Mouse (Mus musculus) lung, postnatal 25 days (tissue): ENCODE results near the gene Pln.

ENCODE experiments used
- DNase-seq: peaks from one replicate; pipeline ENCODE4 v3.0.0; 2022; ENCODE audit warnings: low spot score

Gene Pln

DNA sequence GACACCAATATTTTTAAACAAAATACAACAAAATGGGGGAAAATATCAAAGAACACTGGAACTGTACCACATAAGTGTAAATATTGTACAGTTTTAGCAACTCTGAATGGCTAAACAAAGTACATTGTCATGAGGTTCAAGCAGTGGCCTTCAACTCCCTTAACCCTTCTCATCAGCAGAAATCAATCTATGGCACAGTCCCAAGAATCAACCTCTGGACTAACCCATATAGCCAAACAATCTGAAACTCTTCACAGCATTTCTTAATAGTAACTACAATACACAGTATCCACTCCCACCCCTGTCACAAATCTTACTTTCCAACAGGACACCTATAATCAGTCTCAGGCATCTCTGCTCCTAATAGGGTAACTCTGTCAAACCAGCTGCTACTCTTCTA is 26.8 kb downstream of the Pln start:
- DNase-seq: no peak

DNA sequence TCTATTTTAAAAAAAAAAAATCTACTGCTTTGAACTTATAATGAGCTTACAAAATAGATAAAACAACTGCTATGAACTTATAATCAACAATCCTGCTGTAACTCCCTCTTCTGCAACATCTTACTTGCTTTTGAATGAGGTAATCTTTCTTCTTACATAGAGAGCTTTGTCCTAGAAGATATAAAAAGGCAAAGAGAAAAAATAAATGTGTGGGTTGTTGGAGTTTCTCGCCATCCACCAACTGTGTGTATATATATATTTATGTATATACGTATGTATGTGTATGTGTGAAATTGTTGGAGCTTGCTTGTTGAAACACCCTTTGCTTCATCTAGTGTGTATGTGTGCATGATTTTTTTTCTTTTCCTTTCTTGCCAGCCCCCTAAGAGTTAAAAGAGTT is 29.8 kb downstream of the Pln start:
- no peak for DNase-seq

DNA sequence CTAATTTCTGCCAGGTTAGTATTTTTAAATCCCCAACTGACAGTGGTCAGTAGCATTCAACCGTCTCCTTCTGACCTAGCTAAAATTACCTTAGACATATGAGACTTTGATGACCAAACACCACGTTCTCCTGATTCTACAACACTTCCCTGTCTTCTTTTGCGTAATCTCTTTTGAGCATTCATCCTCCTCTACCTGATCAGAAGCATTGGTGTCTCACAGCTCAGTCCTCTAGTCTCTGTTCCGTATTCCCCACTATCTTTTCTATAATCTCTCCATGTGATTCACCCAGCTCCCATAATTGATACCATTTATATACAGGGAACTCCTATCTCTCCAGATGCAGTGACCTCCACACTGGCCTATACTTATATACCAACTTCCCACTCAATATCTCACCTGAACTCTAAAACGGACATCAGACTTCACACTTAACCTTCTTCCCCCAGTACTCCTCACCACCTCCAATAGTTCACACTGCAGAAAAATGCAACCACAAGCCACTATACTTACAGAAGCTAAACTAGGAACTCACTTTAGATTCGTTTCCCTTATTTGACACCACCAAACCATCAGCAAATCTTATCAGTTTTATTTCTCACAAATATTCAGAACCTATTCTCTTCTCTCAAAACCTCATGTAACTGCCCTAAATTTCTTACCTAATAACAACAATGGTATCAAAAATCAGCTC is 36.6 kb downstream of the Pln start:
- no peak for DNase-seq

DNA sequence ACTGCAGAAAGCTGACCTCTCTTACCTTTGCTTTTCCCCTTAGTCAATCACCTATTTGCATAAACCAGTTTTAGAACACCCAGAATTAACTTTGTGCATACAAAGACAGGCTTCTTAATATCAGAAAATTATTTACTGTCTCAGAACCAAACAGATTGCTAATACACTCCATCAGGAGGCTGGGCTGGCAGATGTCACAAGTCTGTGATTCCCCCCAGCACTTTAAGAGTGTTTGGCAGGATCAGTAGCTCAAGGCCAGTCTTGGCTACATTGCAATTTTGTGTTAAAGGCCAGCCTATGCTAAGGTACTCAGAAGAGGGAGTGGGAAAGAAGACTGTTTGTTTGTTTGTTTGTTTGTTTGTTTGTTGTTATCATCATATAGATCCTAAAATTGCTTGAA is 39.6 kb downstream of the Pln start:
- DNase-seq: no peak

DNA sequence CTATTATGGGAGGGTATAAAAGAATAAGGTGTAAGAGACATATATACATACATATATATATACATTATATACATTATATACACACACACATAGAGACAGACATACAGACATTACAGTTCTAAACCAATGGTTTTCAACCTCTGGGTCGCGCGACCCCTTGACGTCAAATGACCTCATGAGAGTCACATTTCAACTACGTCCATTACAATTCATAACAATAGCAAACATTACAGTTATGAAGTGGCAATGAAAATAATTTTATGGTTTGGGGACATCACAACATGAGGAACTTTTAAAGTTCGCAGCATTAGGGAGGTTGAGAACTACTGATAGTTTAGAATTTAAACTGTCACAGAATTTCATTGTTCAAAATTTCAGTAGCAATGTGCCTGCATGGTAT is 40.8 kb downstream of the Pln start:
- DNase-seq: no peak

DNA sequence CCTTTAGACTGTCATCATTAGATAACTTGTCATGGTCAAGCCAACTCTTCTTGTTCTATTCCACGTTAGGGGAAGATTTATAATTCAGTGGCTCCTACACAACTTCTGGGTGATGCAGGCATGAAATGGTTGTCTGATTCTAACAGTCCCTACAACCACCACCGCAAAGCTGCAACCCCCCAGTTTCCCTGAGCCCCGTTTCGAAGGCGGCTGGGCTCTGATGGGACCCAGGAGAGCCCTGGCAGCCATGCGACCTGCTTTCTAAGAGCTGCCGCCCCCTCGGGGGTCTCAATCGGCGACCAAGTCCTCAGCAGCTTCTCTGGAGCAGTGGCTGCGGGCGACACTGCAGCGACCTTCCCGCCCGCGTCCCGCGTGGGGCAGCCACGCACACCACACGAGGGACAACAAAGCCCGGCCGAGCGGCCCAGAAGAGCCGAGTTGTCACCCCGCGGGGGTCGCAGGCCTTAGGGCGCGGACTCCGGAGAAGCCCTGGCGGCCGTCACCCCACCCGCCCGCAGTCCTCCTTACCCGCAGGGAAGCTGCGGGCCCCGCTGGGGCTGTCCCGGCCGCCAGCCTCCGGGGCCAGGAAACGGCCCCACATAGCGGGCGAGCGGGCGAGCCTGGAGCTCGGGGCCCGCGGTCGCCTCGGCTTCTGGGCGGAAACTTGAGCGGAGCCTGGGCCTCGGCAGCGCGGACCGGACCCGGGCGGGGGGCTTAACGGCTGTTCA is 41.7 kb downstream of the Pln start:
- no peak for DNase-seq

DNA sequence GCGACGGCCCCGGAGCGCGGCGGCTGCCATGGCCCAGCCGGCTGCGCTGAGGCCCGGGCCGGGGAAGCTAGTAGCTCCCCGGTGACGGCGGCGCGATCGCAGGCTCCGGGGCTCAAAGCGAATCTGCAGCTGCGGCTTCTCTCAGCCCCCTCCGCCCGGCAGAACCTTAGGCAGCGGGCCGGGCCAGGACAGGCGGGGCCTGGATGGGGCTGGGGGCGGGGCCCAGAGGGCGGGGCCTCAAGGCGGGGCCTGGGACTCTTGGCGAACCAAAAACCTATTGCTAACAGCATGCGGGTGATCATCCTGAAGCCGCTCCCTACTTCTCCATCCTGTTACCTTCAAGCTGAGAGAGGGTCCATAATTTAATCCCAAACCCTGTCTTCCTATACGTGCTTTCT is 42.2 kb downstream of the Pln start, which contains the start of gene Cep85l:
Gene Cep85l, minus strand, starts transcription at position 239 of the 398 bp plus-strand sequence.
- DNase-seq: peak; percentile 88

DNA sequence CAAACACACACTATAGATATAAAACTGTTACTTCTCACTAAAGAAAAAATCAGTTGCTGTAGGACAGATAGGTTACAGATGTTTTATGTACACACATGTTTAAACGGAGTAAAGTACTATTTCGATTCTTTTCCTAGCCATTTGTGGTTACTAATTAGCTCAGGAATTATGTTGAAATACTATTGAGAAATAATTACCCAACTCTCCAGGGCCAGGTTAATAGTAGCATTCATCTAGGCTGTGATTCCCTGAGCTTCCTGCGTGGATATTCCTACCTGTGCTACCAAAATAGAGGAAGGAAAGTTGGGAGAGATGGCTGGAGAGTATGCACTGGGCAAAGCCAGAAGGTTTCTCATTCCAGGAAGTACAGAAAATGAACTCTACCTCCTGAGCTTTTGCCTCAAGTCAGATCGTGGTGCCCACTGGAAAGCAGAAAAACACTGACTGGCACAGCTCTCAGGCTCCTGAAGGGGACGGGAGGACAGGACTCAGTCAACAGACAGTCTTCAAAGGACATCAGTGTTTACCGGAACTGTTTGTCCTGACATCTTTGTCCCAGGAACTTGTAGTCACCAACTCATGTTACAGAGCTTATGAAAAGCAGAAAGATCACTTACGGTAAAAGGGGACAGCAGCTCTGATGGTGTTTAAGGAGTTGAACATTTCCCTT is 45.4 kb downstream of the Pln start:
- DNase-seq: peak; percentile 19

DNA sequence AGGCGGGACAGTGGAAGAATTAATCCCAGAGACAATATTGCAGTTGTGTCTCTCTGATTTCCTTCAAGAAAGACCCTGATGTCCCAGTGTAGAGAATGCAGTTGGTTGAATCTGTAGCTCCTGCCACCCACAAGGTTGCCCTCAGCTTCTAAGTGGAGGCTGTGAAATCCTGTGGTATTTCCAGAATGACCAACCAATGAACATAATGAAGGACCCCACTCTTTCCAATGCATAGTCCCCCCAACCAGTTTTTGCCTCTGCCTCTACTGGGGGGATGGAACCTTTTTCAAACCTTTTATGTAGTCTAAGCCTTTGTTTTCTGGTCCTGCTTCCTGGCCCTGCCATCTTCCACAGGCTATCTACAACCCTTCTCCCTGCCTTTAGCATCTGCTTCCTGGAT is 47.4 kb downstream of the Pln start:
- DNase-seq: no peak

DNA sequence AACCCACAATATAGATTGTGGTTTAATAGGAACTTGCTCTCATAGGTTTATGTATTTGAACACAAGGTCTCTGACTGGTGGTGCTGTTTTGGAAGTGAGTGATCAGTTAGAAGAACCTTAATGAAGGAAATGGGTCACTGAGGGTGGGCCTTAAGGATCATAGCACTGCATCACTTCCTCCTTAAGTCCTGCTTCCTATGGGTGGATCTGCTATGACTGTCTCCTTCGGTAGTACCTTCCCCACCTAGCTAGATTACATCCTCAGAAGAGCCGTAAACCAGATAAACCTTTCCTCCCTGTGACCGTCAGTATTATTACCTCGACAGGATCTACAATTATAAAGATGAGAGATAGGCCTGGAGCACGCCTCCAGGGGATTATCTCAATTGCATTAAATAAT is 48.0 kb downstream of the Pln start:
- DNase-seq: no peak

DNA sequence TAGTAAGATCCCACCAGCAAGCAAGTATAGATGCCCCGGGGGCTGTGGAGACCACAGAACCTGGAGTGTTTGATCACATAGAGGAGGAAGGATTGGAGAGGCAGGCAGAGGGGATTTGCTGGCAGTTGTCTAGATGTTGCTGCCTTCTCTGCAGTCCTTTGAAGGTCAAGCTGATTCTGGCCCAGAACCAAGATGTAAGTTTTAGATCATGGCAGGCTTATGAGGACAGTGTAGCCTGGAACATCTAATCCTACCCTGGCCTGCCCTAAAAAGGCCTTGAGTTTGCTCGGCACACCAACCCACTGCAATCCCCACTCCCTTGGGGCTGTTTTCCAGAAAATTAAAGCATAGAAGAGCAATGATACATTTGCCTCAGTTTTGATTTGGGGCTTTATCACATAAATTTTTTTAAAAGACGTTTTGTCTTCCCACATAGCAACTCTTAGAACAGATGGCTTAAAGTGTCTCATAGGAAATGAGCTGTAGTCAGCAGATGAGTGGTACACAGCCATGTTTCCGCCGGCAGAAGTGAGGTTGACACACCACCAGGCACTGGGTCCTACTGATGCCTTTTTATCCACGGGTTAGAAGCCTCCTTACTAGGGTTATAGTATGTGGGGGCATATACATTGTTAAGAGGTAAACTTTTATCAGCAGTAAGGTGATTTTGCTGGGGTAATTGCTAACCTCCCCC is 50.9 kb downstream of the Pln start:
- DNase-seq: no peak

DNA sequence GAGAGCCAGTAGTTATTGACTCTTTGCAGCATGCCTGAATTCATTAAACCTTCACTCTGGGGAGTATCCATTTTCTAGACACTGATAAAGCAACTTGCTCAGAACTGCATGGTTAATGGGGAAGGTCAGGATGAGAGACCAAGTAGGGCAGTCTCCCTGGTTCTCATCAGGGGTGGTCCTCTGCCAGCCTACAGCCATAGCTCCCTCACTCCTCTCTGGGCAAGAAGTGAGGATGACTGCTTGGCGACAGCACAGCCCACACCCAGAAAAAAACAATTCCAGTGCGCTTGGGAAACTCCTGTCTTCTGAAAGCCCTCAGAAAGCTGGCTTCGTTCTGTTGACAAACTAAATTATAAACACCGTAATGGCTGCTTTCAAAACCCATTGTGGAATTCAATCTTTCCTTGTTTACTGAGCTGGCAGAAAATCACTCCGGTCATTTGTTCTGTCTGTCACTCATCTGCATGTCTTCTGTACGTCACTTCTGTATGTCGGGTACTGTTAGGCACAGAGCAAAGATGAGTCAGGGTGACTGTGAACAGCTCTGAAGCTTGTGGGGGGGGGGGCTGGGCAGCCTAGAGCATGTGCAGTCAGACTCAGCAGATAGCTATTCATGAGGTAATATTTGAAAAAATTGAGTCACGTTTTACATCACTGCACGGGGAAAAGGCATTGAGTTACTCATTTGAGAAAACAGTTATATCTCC is 57.6 kb downstream of the Pln start:
- no peak for DNase-seq
